Mouse (Mus musculus): Measurements from ENCODE around the gene Ceacam16. TPM values are rescaled to one million over a fixed set of nuclear protein-coding genes. Genes with fewer than 3 reads are reported as not detected.

The Ceacam16 gene
- total and polyA plus RNA-seq, 2 experiments, result 0.09 to 0.11 TPM

GRCm38 (mm10) chr7:19822604-19823058 is 38.5 kb downstream of the Ceacam16 start, which contains the start of gene Bcl3:
TSS of gene Bcl3 (minus strand) at chr7:19822770.
- Histone ChIP-seq H3K4me3 (ENCODE audit: insufficient read depth, low read depth, low read length) (peak within 1 kb of the TSS; percentile 92), H3K79me2 (ENCODE audit: control insufficient read depth, insufficient read depth, low read length) (peaks cover 10% of the 10 kb centered on the region; the same call in 1 of the 2 replicates), H3K36me3 (ENCODE audit: control insufficient read depth, insufficient read depth, low read length) (peaks cover 3% of the 10 kb centered on the region; the same call in 1 of the 2 replicates), H3K27me3 (ENCODE audit: control insufficient read depth, insufficient read depth, low read length) (no peaks in the 10 kb centered on the region), H3K27ac (replicated peaks; ENCODE audit: insufficient read depth, low read depth, low read length) (peak within 1 kb of the TSS; percentile 99), H3K4me1 (ENCODE audit: control insufficient read depth, insufficient read depth, low read length) (peaks cover 37% of the 10 kb centered on the region), H3K9ac (ENCODE audit: low read depth, low read length) (peak within 1 kb of the TSS; percentile 99)
- peak; percentile 55 for DNase-seq (ENCODE audit: extremely low read depth, low read depth, low spot score)
- TF ChIP-seq POLR2A (IDR thresholded peaks at IDR 0.05; ENCODE audit: extremely low read depth, insufficient read depth, low read length) (peak; percentile 69), CTCF (IDR thresholded peaks at IDR 0.05; ENCODE audit: low read depth, low read length) (no peak)
- under 1% methylated on average over 42 of the region's 42 CpGs for WGBS

GRCm38 (mm10) chr7:19822193-19822592 is 38.9 kb downstream of the Ceacam16 start:
- Histone ChIP-seq H3K9ac (ENCODE audit: low read depth, low read length) (peak overlapping the region; percentile 99), H3K27ac (replicated peaks; ENCODE audit: insufficient read depth, low read depth, low read length) (peak overlapping the region; percentile 99), H3K27me3 (ENCODE audit: control insufficient read depth, insufficient read depth, low read length) (no peaks in the 10 kb centered on the region), H3K4me3 (ENCODE audit: insufficient read depth, low read depth, low read length) (peak overlapping the region; percentile 92), H3K79me2 (ENCODE audit: control insufficient read depth, insufficient read depth, low read length) (peaks cover 10% of the 10 kb centered on the region; the same call in 1 of the 2 replicates), H3K4me1 (ENCODE audit: control insufficient read depth, insufficient read depth, low read length) (peaks cover 37% of the 10 kb centered on the region), H3K36me3 (ENCODE audit: control insufficient read depth, insufficient read depth, low read length) (peaks cover 3% of the 10 kb centered on the region; the same call in 1 of the 2 replicates)
- TF ChIP-seq CTCF (IDR thresholded peaks at IDR 0.05; ENCODE audit: low read depth, low read length), result no peak
- TF ChIP-seq POLR2A (IDR thresholded peaks at IDR 0.05; ENCODE audit: extremely low read depth, insufficient read depth, low read length), result no peak
- DNase-seq (ENCODE audit: extremely low read depth, low read depth, low spot score), result peak; percentile 56
- WGBS, result 2% methylated on average over 20 of the region's 20 CpGs

GRCm38 (mm10) chr7:19821633-19822032 is 39.5 kb downstream of the Ceacam16 start:
- Histone ChIP-seq H3K27ac (replicated peaks; ENCODE audit: insufficient read depth, low read depth, low read length) (peak overlapping the region; percentile 99), H3K4me1 (ENCODE audit: control insufficient read depth, insufficient read depth, low read length) (peaks cover 37% of the 10 kb centered on the region), H3K9ac (ENCODE audit: low read depth, low read length) (peak overlapping the region; percentile 99)

GRCm38 (mm10) chr7:19820347-19821048 is 40.6 kb downstream of the Ceacam16 start:
- H3K4me1 ChIP-seq (ENCODE audit: control insufficient read depth, insufficient read depth, low read length), result peaks cover 41% of the 10 kb centered on the region
- 76% methylated on average over 3 of the region's 3 CpGs for WGBS
- H3K36me3 ChIP-seq (ENCODE audit: control insufficient read depth, insufficient read depth, low read length), result peaks cover 3% of the 10 kb centered on the region; the same call in 1 of the 2 replicates
- no peak for DNase-seq (ENCODE audit: extremely low read depth, low read depth, low spot score)
- TF ChIP-seq POLR2A (IDR thresholded peaks at IDR 0.05; ENCODE audit: extremely low read depth, insufficient read depth, low read length) (no peak), CTCF (IDR thresholded peaks at IDR 0.05; ENCODE audit: low read depth, low read length) (peak; percentile 48)
- no peak overlapping the region for H3K4me3 ChIP-seq (ENCODE audit: insufficient read depth, low read depth, low read length)
- peak overlapping the region; percentile 9; the same call in 1 of the 2 replicates for H3K9ac ChIP-seq (ENCODE audit: low read depth, low read length)
- peaks cover 10% of the 10 kb centered on the region; the same call in 1 of the 2 replicates for H3K79me2 ChIP-seq (ENCODE audit: control insufficient read depth, insufficient read depth, low read length)
- H3K27ac ChIP-seq (replicated peaks; ENCODE audit: insufficient read depth, low read depth, low read length), result 0 out of 2 replicates have a peak overlapping the region, but pooled peaks have one; percentile 16
- no peaks in the 10 kb centered on the region for H3K27me3 ChIP-seq (ENCODE audit: control insufficient read depth, insufficient read depth, low read length)

More at GRCm38 (mm10) chr7:19821633-19822032, 39.5 kb downstream of the Ceacam16 start:
- Histone ChIP-seq H3K27me3 (ENCODE audit: control insufficient read depth, insufficient read depth, low read length) (no peaks in the 10 kb centered on the region), H3K79me2 (ENCODE audit: control insufficient read depth, insufficient read depth, low read length) (peaks cover 10% of the 10 kb centered on the region; the same call in 1 of the 2 replicates), H3K36me3 (ENCODE audit: control insufficient read depth, insufficient read depth, low read length) (peaks cover 3% of the 10 kb centered on the region; the same call in 1 of the 2 replicates), H3K4me3 (ENCODE audit: insufficient read depth, low read depth, low read length) (peak overlapping the region; percentile 92)
- WGBS, result 35% methylated on average over 7 of the region's 7 CpGs
- DNase-seq (ENCODE audit: extremely low read depth, low read depth, low spot score), result no peak
- TF ChIP-seq POLR2A (IDR thresholded peaks at IDR 0.05; ENCODE audit: extremely low read depth, insufficient read depth, low read length), result no peak
- TF ChIP-seq CTCF (IDR thresholded peaks at IDR 0.05; ENCODE audit: low read depth, low read length), result no peak

DNA sequence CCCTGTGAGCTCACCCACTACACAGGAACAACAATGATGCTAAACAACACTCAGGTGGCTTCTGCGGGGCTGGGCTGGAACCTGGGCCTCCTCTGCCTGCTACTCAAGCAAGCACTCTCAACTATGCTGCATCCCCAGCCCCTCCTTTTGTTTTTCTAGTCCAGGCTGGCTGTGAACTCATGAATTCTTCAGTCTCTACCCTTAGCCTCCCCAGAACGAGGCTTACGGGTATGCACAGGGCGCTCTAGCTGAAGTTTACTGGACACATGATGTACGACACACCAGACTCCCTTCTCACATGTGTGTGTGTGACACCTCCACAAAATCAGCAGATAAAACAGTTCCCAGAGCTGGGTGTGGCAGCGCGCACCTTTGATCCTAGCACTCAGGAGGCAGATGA is 42.2 kb downstream of the Ceacam16 start:
- Histone ChIP-seq H3K4me1 (ENCODE audit: control insufficient read depth, insufficient read depth, low read length) (peaks cover 36% of the 10 kb centered on the region), H3K79me2 (ENCODE audit: control insufficient read depth, insufficient read depth, low read length) (peaks cover 10% of the 10 kb centered on the region; the same call in 1 of the 2 replicates), H3K9ac (ENCODE audit: low read depth, low read length) (peak overlapping the region; percentile 49), H3K27me3 (ENCODE audit: control insufficient read depth, insufficient read depth, low read length) (no peaks in the 10 kb centered on the region), H3K36me3 (ENCODE audit: control insufficient read depth, insufficient read depth, low read length) (peaks cover 11% of the 10 kb centered on the region; the same call in 1 of the 2 replicates), H3K27ac (replicated peaks; ENCODE audit: insufficient read depth, low read depth, low read length) (peak overlapping the region; percentile 78), H3K4me3 (ENCODE audit: insufficient read depth, low read depth, low read length) (no peak overlapping the region)
- 84% methylated on average over 7 of the region's 7 CpGs for WGBS
- DNase-seq (ENCODE audit: extremely low read depth, low read depth, low spot score), result no peak
- TF ChIP-seq CTCF (IDR thresholded peaks at IDR 0.05; ENCODE audit: low read depth, low read length) (no peak), POLR2A (IDR thresholded peaks at IDR 0.05; ENCODE audit: extremely low read depth, insufficient read depth, low read length) (no peak)

Measured in liver, adult 2 months (tissue).